Mouse (Mus musculus) olfactory bulb, adult 2 months (tissue): ENCODE measurements at regions not wholly inside any gene's neighbourhood (a gene's known extent, or its start where the extent isn't known, plus 50 kb on each side); places are given as distances from the start of the nearest gene placed in this dataset.

Source experiments
- H3K27ac ChIP-seq: fragments of 200-500 bp; 2 replicates; pipeline ENCODE4 v1.5.1; 2012; ENCODE audit warnings: low read depth, low read length; ENCODE audit not compliant: insufficient read depth
- H3K4me1 ChIP-seq: fragments of 200-500 bp; 2 replicates; pipeline ENCODE4 v1.6.1; 2012; ENCODE audit warnings: low read length; ENCODE audit not compliant: control insufficient read depth, insufficient read depth
- H3K4me3 ChIP-seq: fragments of 200-500 bp; 2 replicates; pipeline ENCODE4 v1.5.1; 2012; ENCODE audit warnings: mild to moderate bottlenecking, low read depth, low read length, moderate library complexity; ENCODE audit not compliant: insufficient read depth
- CTCF ChIP-seq: fragments of 200-500 bp; IDR thresholded peaks from 2 replicates; pipeline ENCODE4 v1.5.1; 2012; ENCODE audit warnings: low read depth, mild to moderate bottlenecking, low read length, moderate library complexity; ENCODE audit not compliant: insufficient read depth
- POLR2A ChIP-seq: fragments of 200-500 bp; IDR thresholded peaks from 2 replicates; pipeline ENCODE4 v1.6.1; 2012; ENCODE audit warnings: mild to moderate bottlenecking, low read depth, low read length, moderate library complexity; ENCODE audit not compliant: insufficient read depth
- WGBS: fragments of 180-500 bp; shearing (Covaris S2); methylation state at CpG from one replicate; pipeline ENCODE4 v1.1.7; 2018; 5-methylcytosine and 5-hydroxymethylcytosine counted together

GRCm38 (mm10) chr17:15152996-15153735 lies 111.8 kb upstream of the Gm3448 start:
- Histone ChIP-seq H3K4me3 (no peak overlapping the region), H3K4me1 (no peaks in the 10 kb centered on the region), H3K27ac (no peak overlapping the region)
- TF ChIP-seq POLR2A (no peak), CTCF (no peak)
- WGBS = 86% methylated on average over 7 of the region's 7 CpGs

GRCm38 (mm10) chr17:15152477-15152876 lies 111.1 kb upstream of the Gm3448 start:
- 86% methylated on average over 7 of the region's 7 CpGs for WGBS
- H3K4me3 ChIP-seq = no peak overlapping the region
- no peaks in the 10 kb centered on the region for H3K4me1 ChIP-seq
- H3K27ac ChIP-seq = no peak overlapping the region
- TF ChIP-seq POLR2A (no peak), CTCF (no peak)

GRCm38 (mm10) chr17:15151695-15152094 lies 110.4 kb upstream of the Gm3448 start:
- WGBS = 85% methylated on average over 3 of the region's 3 CpGs
- no peak overlapping the region for H3K4me3 ChIP-seq
- TF ChIP-seq POLR2A = no peak
- TF ChIP-seq CTCF = no peak
- no peaks in the 10 kb centered on the region for H3K4me1 ChIP-seq
- no peak overlapping the region for H3K27ac ChIP-seq

GRCm38 (mm10) chr17:15146607-15147006 lies 105.3 kb upstream of the Gm3448 start:
- Histone ChIP-seq H3K4me3 (no peak overlapping the region), H3K27ac (no peak overlapping the region), H3K4me1 (no peaks in the 10 kb centered on the region)
- 88% methylated on average over 7 of the region's 7 CpGs for WGBS
- TF ChIP-seq CTCF (no peak), POLR2A (no peak)

GRCm38 (mm10) chr17:15145191-15145968 lies 104.0 kb upstream of the Gm3448 start:
- Histone ChIP-seq H3K4me3 (no peak overlapping the region), H3K27ac (no peak overlapping the region), H3K4me1 (no peaks in the 10 kb centered on the region)
- TF ChIP-seq POLR2A (no peak), CTCF (no peak)
- 91% methylated on average over 14 of the region's 14 CpGs for WGBS

- Histone ChIP-seq H3K4me3 (no peak overlapping the region), H3K4me1 (peaks cover 4% of the 10 kb centered on the region; the same call in 1 of the 2 replicates), H3K27ac (no peak overlapping the region)
- TF ChIP-seq POLR2A = no peak
- no peak for TF ChIP-seq CTCF
- 85% methylated on average over 4 of the region's 4 CpGs for WGBS
Measured at GRCm38 (mm10) chr17:15140391-15140790, 99.1 kb upstream of the Gm3448 start.
